Mouse (Mus musculus) kidney, adult 18-20 months (tissue): ENCODE results near the gene Prl3c1.
"Not testable (repeated sequence)": the region's sequence is repeated elsewhere in the genome, so short reads cannot be mapped to it uniquely, and the experiment has no call there.

Source experiments
- DNase-seq: peaks from one replicate; pipeline ENCODE4 v3.0.0; 2021

Gene Prl3c1

GRCm38 (mm10) chr13:27196359-27196758 lies at the start of gene Prl3c1:
Prl3c1 (plus strand) TSS chr13:27196659.
- DNase-seq: no peak

DNA sequence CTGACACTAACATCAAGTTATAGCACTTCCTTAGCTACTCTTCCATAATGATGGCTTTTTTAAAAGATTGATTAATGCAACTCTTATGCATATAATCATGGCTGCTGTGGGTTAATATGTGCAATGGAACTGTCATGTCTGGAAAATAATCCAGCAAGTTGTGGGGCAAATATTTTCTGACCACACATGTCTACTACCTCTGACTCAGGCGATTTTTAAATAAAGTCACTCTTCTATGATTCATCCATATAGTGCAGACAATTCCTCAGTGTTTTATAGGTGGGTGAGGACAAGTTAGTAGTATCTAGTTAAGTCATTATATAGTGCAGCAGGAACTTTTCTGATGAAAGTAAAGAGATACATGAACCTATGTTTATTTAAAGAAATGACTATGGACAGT lies 48.2 kb upstream of the Prl3c1 start:
- no peak for DNase-seq

DNA sequence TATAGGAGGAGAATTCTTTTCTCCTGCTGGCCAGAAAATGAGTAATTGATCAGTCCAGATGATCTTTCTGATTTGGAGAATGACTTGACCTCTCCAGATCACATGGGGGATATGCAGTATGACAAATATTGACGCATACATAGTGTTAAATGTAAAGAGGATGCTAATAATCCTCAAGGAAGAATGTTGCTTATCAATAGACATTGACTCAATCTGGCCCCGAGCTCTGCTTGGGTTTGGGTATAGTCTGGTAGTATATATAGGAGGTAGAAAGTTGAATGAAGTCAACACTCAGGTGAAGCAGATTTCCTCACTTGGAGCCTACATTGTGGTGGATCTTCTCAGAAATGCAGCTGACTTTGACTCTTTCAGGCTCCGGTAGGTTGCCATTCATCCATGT lies 40.0 kb upstream of the Prl3c1 start, which contains the start of gene Prl3d3:
TSS of gene Prl3d3 (plus strand) at position 301 of the 400 bp plus-strand sequence.
- not testable (repeated sequence) for DNase-seq

- no peak for DNase-seq
These were observed 45.1 kb downstream of the Prl3c1 start, which contains the start of gene Prl3b1 for GRCm38 (mm10) chr13:27241547-27241946. Prl3b1 (plus strand) TSS chr13:27241847.
